Mouse (Mus musculus) lung, postnatal 0 days (tissue): Measurements from ENCODE around the gene Cxcr1. TPM values are rescaled to one million over a fixed set of nuclear protein-coding genes. Genes with fewer than 3 reads are reported as not detected.
A peak's percentile ranks its signal among the peaks of the same experiment; 100 is the strongest.

Experiments
- ATAC-seq: fragments of 200-750 bp; cut with Nextera tagmentation; 2 replicates; pipeline ENCODE4 v1.8.0; 2017; ENCODE audit warnings: moderate library complexity
- DNase-seq: peaks from one replicate; pipeline ENCODE4 v3.0.0-alpha.2; 2016; ENCODE audit warnings: low spot score
- H3K27ac ChIP-seq: fragments of 300-500 bp; sonication (generic); 2 replicates; pipeline ENCODE4 v1.5.1; 2014; ENCODE audit warnings: antibody characterized with exemption, mild to moderate bottlenecking, low read length, mixed read lengths
- H3K27me3 ChIP-seq: fragments of 300-500 bp; sonication (generic); replicated peaks from 2 replicates; pipeline ENCODE4 v1.6.1; 2014; ENCODE audit warnings: low read length, mixed read lengths; ENCODE audit not compliant: insufficient read depth
- H3K36me3 ChIP-seq: fragments of 300-500 bp; sonication (generic); 2 replicates; pipeline ENCODE4 v1.6.1; 2014; ENCODE audit warnings: low read length, mixed read lengths; ENCODE audit not compliant: insufficient read depth
- H3K4me1 ChIP-seq: fragments of 300-500 bp; sonication (generic); 2 replicates; pipeline ENCODE4 v1.6.1; 2014; ENCODE audit warnings: antibody characterized with exemption, low read depth, low read length, mixed read lengths; ENCODE audit not compliant: insufficient read depth
- H3K4me2 ChIP-seq: fragments of 300-500 bp; sonication (generic); replicated peaks from 2 replicates; pipeline ENCODE4 v1.6.1; 2014; ENCODE audit warnings: low read depth, mild to moderate bottlenecking, low read length, moderate library complexity, mixed read lengths
- H3K4me3 ChIP-seq: fragments of 300-500 bp; sonication (generic); 2 replicates; pipeline ENCODE4 v1.5.1; 2014; ENCODE audit warnings: low read depth, low read length
- H3K9ac ChIP-seq: fragments of 300-500 bp; sonication (generic); replicated peaks from 2 replicates; pipeline ENCODE4 v1.6.1; 2014; ENCODE audit warnings: low read depth, mild to moderate bottlenecking
- H3K9me3 ChIP-seq: fragments of 300-500 bp; sonication (generic); 2 replicates; pipeline ENCODE4 v1.6.1; 2016; ENCODE audit warnings: low read length, mixed read lengths
- CTCF ChIP-seq: IDR thresholded peaks from 2 replicates; pipeline ENCODE4 v1.5.1; 2016; ENCODE audit warnings: antibody characterized with exemption, mild to moderate bottlenecking
- EP300 ChIP-seq: IDR thresholded peaks from 2 replicates; pipeline ENCODE4 v1.6.1; 2016; ENCODE audit warnings: antibody characterized with exemption, mild to moderate bottlenecking, control low read depth
- WGBS: fragments of 180-500 bp; shearing (Covaris S2); extraction: QIAGEN DNeasy Blood & Tissue Kit; methylation state at CpG from one replicate; pipeline ENCODE4 v1.1.7; 2014; 5-methylcytosine and 5-hydroxymethylcytosine counted together
- polyA plus RNA-seq: library from polyadenylated mRNA; unstranded; fragments of >200 nt; fragmentation: Nextera tagmentation; extraction: Ambion mirVana; gene quantifications from 2 replicates; pipeline ENCODE4 v1.2.1, GENCODE M21; 2015

Gene Cxcr1
- polyA plus RNA-seq, 1 experiment from 2014 or later = not detected

GRCm38 (mm10) chr1:74219922-74220321, 25.5 kb upstream of the Cxcr1 start:
- Histone ChIP-seq H3K9ac (no peak overlapping the region), H3K27me3 (no peaks in the 10 kb centered on the region), H3K27ac (no peak overlapping the region), H3K4me2 (no peak overlapping the region), H3K4me3 (no peak overlapping the region), H3K36me3 (no peaks in the 10 kb centered on the region), H3K9me3 (no peaks in the 10 kb centered on the region), H3K4me1 (no peaks in the 10 kb centered on the region)
- ATAC-seq (no peak), DNase-seq (no peak)
- 86% methylated on average over 7 of the region's 7 CpGs for WGBS
- TF ChIP-seq CTCF (no peak), EP300 (no peak)

- no peaks in the 10 kb centered on the region for H3K36me3 ChIP-seq
- no peak overlapping the region for H3K4me3 ChIP-seq
- no peak for DNase-seq
- H3K27ac ChIP-seq = no peak overlapping the region
- TF ChIP-seq CTCF (no peak), EP300 (no peak)
- ATAC-seq = no peak
- H3K9me3 ChIP-seq = no peaks in the 10 kb centered on the region
- H3K4me2 ChIP-seq = no peak overlapping the region
- 73% methylated on average over 8 of the region's 8 CpGs for WGBS
- no peaks in the 10 kb centered on the region for H3K4me1 ChIP-seq
- H3K9ac ChIP-seq = no peak overlapping the region
- no peaks in the 10 kb centered on the region for H3K27me3 ChIP-seq
These were observed 14.5 kb upstream of the Cxcr1 start for GRCm38 (mm10) chr1:74208941-74209340.

GRCm38 (mm10) chr1:74207906-74208305, 13.5 kb upstream of the Cxcr1 start:
- no peak overlapping the region for H3K27ac ChIP-seq
- WGBS = 56% methylated on average over 9 of the region's 9 CpGs
- no peak for DNase-seq
- H3K4me3 ChIP-seq = no peak overlapping the region
- no peaks in the 10 kb centered on the region for H3K4me1 ChIP-seq
- TF ChIP-seq EP300 = no peak
- no peak for TF ChIP-seq CTCF
- H3K9ac ChIP-seq = no peak overlapping the region
- no peaks in the 10 kb centered on the region for H3K9me3 ChIP-seq
- H3K4me2 ChIP-seq = no peak overlapping the region
- ATAC-seq = no peak
- no peaks in the 10 kb centered on the region for H3K36me3 ChIP-seq
- H3K27me3 ChIP-seq = no peaks in the 10 kb centered on the region

GRCm38 (mm10) chr1:74206642-74207041, 12.2 kb upstream of the Cxcr1 start:
- H3K9me3 ChIP-seq = no peaks in the 10 kb centered on the region
- H3K27ac ChIP-seq = no peak overlapping the region
- no peak overlapping the region for H3K4me3 ChIP-seq
- no peak for TF ChIP-seq EP300
- TF ChIP-seq CTCF = no peak
- no peaks in the 10 kb centered on the region for H3K36me3 ChIP-seq
- H3K27me3 ChIP-seq = no peaks in the 10 kb centered on the region
- no peak overlapping the region for H3K4me2 ChIP-seq
- H3K4me1 ChIP-seq = no peaks in the 10 kb centered on the region
- no peak overlapping the region for H3K9ac ChIP-seq
- WGBS = 68% methylated on average over 8 of the region's 8 CpGs
- no peak for DNase-seq
- ATAC-seq = no peak

GRCm38 (mm10) chr1:74205881-74206280, 11.4 kb upstream of the Cxcr1 start:
- H3K27me3 ChIP-seq = no peaks in the 10 kb centered on the region
- peak; percentile 65 for DNase-seq
- no peak overlapping the region for H3K4me3 ChIP-seq
- no peak overlapping the region for H3K9ac ChIP-seq
- TF ChIP-seq EP300 (no peak), CTCF (peak; percentile 90)
- ATAC-seq = no peak; the same call in 1 of the 2 replicates
- no peak overlapping the region for H3K4me2 ChIP-seq
- H3K9me3 ChIP-seq = no peaks in the 10 kb centered on the region
- H3K27ac ChIP-seq = no peak overlapping the region
- no peaks in the 10 kb centered on the region for H3K4me1 ChIP-seq
- H3K36me3 ChIP-seq = no peaks in the 10 kb centered on the region
- WGBS = 48% methylated on average over 7 of the region's 7 CpGs

GRCm38 (mm10) chr1:74203457-74203856, 9.0 kb upstream of the Cxcr1 start:
- DNase-seq (no peak), ATAC-seq (no peak)
- Histone ChIP-seq H3K9ac (no peak overlapping the region), H3K4me1 (no peaks in the 10 kb centered on the region), H3K9me3 (no peaks in the 10 kb centered on the region), H3K27ac (no peak overlapping the region), H3K27me3 (no peaks in the 10 kb centered on the region), H3K4me3 (no peak overlapping the region), H3K36me3 (no peaks in the 10 kb centered on the region), H3K4me2 (no peak overlapping the region)
- 57% methylated on average over 5 of the region's 5 CpGs for WGBS
- TF ChIP-seq CTCF (no peak), EP300 (no peak)
